Mouse (Mus musculus) forebrain, embryonic 15.5 days (tissue): ENCODE data around the gene Rita1. TPM values are rescaled to one million over a fixed set of nuclear protein-coding genes. Genes with fewer than 3 reads are reported as not detected.

Source experiments
- ATAC-seq: fragments of 200-750 bp; cut with Nextera tagmentation; replicated peaks from 2 replicates; pipeline ENCODE4 v1.8.0; 2017; ENCODE audit warnings: mild to moderate bottlenecking, moderate TSS enrichment, moderate library complexity
- H3K27ac ChIP-seq: fragments of 300-500 bp; sonication (generic); replicated peaks from 2 replicates; pipeline ENCODE4 v1.5.1; 2015; ENCODE audit warnings: mild to moderate bottlenecking, inconsistent platforms
- H3K27me3 ChIP-seq: fragments of 300-500 bp; sonication (generic); 2 replicates; pipeline ENCODE4 v1.6.1; 2015; ENCODE audit warnings: inconsistent platforms
- H3K36me3 ChIP-seq: fragments of 300-500 bp; sonication (generic); 2 replicates; pipeline ENCODE4 v1.6.1; 2015; ENCODE audit warnings: mild to moderate bottlenecking, inconsistent platforms
- H3K4me1 ChIP-seq: fragments of 300-500 bp; sonication (generic); 2 replicates; pipeline ENCODE4 v1.6.1; 2015; ENCODE audit warnings: inconsistent platforms
- H3K4me2 ChIP-seq: fragments of 300-500 bp; sonication (generic); replicated peaks from 2 replicates; pipeline ENCODE4 v1.6.1; 2015; ENCODE audit warnings: mild to moderate bottlenecking, inconsistent platforms
- H3K4me3 ChIP-seq: fragments of 300-500 bp; sonication (generic); 2 replicates; pipeline ENCODE4 v1.5.1; 2015; ENCODE audit warnings: mild to moderate bottlenecking, inconsistent platforms
- H3K9ac ChIP-seq: fragments of 300-500 bp; sonication (generic); replicated peaks from 2 replicates; pipeline ENCODE4 v1.6.1; 2015; ENCODE audit warnings: mild to moderate bottlenecking, inconsistent platforms
- H3K9me3 ChIP-seq: fragments of 300-500 bp; sonication (generic); 2 replicates; pipeline ENCODE4 v1.6.1; 2016; ENCODE audit warnings: inconsistent platforms
- WGBS: fragments of 180-500 bp; shearing (Covaris S2); methylation state at CpG from one replicate; pipeline ENCODE4 v1.1.7; 2015; ENCODE audit warnings: mixed read lengths; 5-methylcytosine and 5-hydroxymethylcytosine counted together
- polyA plus RNA-seq: library from polyadenylated mRNA; unstranded; fragments of >200 nt; fragmentation: Nextera tagmentation; extraction: Ambion mirVana; gene quantifications from 2 replicates; pipeline ENCODE4 v1.2.1, GENCODE M21; 2015

The Rita1 gene
- 22.4 and 23.0 TPM in 2 replicates for polyA plus RNA-seq

- peak; percentile 87 for ATAC-seq
- under 1% methylated on average over 22 of the region's 22 CpGs for WGBS
- Histone ChIP-seq H3K9ac (peak within 1 kb of the TSS; percentile 71), H3K4me1 (peaks cover 33% of the 10 kb centered on the region), H3K4me3 (peak within 1 kb of the TSS; percentile 62), H3K36me3 (peaks cover 2% of the 10 kb centered on the region; the same call in 1 of the 2 replicates), H3K4me2 (peak within 1 kb of the TSS; percentile 71), H3K27ac (peak within 1 kb of the TSS; percentile 91), H3K9me3 (no peaks in the 10 kb centered on the region), H3K27me3 (no peaks in the 10 kb centered on the region)
Measured at GRCm38 (mm10) chr5:120612442-120612821, at the start of gene Rita1, which contains the start of gene Ddx54. Rita1 (minus strand) TSS chr5:120612589. Ddx54 (plus strand) TSS chr5:120612739.

GRCm38 (mm10) chr5:120660816-120661215 is 48.4 kb upstream of the Rita1 start:
- Histone ChIP-seq H3K9ac (no peak overlapping the region), H3K4me1 (peaks cover 12% of the 10 kb centered on the region; the same call in 1 of the 2 replicates)

GRCm38 (mm10) chr5:120656281-120656751 is 43.9 kb upstream of the Rita1 start:
- Histone ChIP-seq H3K27me3 (no peaks in the 10 kb centered on the region), H3K27ac (peak overlapping the region; percentile 77), H3K9ac (no peak overlapping the region), H3K36me3 (no peaks in the 10 kb centered on the region), H3K4me1 (peaks cover 30% of the 10 kb centered on the region), H3K4me3 (no peak overlapping the region), H3K4me2 (no peak overlapping the region), H3K9me3 (no peaks in the 10 kb centered on the region)
- WGBS = 65% methylated on average over 12 of the region's 12 CpGs
- no peak for ATAC-seq

More at GRCm38 (mm10) chr5:120660816-120661215, 48.4 kb upstream of the Rita1 start:
- Histone ChIP-seq H3K36me3 (no peaks in the 10 kb centered on the region), H3K9me3 (no peaks in the 10 kb centered on the region), H3K4me3 (no peak overlapping the region), H3K4me2 (no peak overlapping the region), H3K27ac (peak overlapping the region; percentile 72), H3K27me3 (no peaks in the 10 kb centered on the region)
- peak; percentile 60; the same call in 1 of the 2 replicates for ATAC-seq
- 31% methylated on average over 5 of the region's 5 CpGs for WGBS

- Histone ChIP-seq H3K4me2 (no peak overlapping the region), H3K36me3 (no peaks in the 10 kb centered on the region), H3K4me3 (no peak overlapping the region), H3K4me1 (peaks cover 32% of the 10 kb centered on the region), H3K27me3 (peaks cover 19% of the 10 kb centered on the region), H3K9ac (no peak overlapping the region), H3K27ac (peak overlapping the region; percentile 52), H3K9me3 (no peaks in the 10 kb centered on the region)
- no peak for ATAC-seq
- WGBS = 90% methylated on average over 2 of the region's 2 CpGs
Measured at GRCm38 (mm10) chr5:120653873-120654272, 41.5 kb upstream of the Rita1 start.

- WGBS = 74% methylated on average over 27 of the region's 28 CpGs
- no peak for ATAC-seq
- peak overlapping the region; percentile 52 for H3K27ac ChIP-seq
Measured at GRCm38 (mm10) chr5:120652915-120653701, 40.7 kb upstream of the Rita1 start.

GRCm38 (mm10) chr5:120651230-120651629 is 38.8 kb upstream of the Rita1 start:
- no peak for ATAC-seq
- no peaks in the 10 kb centered on the region for H3K9me3 ChIP-seq
- 84% methylated on average over 5 of the region's 5 CpGs for WGBS
- no peak overlapping the region for H3K4me3 ChIP-seq
- peaks cover 29% of the 10 kb centered on the region for H3K27me3 ChIP-seq
- H3K36me3 ChIP-seq = no peaks in the 10 kb centered on the region
- no peak overlapping the region for H3K9ac ChIP-seq
- H3K4me1 ChIP-seq = peaks cover 36% of the 10 kb centered on the region
- no peak overlapping the region for H3K4me2 ChIP-seq
- H3K27ac ChIP-seq = no peak overlapping the region

More at GRCm38 (mm10) chr5:120652915-120653701, 40.7 kb upstream of the Rita1 start:
- Histone ChIP-seq H3K4me2 (no peak overlapping the region), H3K9me3 (no peaks in the 10 kb centered on the region), H3K4me1 (peaks cover 38% of the 10 kb centered on the region), H3K9ac (no peak overlapping the region), H3K4me3 (no peak overlapping the region), H3K27me3 (peaks cover 25% of the 10 kb centered on the region), H3K36me3 (no peaks in the 10 kb centered on the region)

- Histone ChIP-seq H3K36me3 (no peaks in the 10 kb centered on the region), H3K27me3 (peaks cover 29% of the 10 kb centered on the region), H3K9me3 (no peaks in the 10 kb centered on the region), H3K9ac (no peak overlapping the region), H3K4me1 (peaks cover 32% of the 10 kb centered on the region), H3K4me3 (no peak overlapping the region), H3K4me2 (no peak overlapping the region), H3K27ac (no peak overlapping the region)
- no peak for ATAC-seq
- WGBS = 20% methylated on average over 13 of the region's 13 CpGs
Measured at GRCm38 (mm10) chr5:120649938-120650337, 37.5 kb upstream of the Rita1 start.

- peak; percentile 42; the same call in 1 of the 2 replicates for ATAC-seq
- Histone ChIP-seq H3K9ac (0 out of 2 replicates have a peak overlapping the region, but pooled peaks have one; percentile 24), H3K4me1 (peaks cover 28% of the 10 kb centered on the region), H3K36me3 (no peaks in the 10 kb centered on the region), H3K4me3 (peak overlapping the region; percentile 25), H3K27ac (no peak overlapping the region), H3K27me3 (peaks cover 29% of the 10 kb centered on the region), H3K4me2 (peak overlapping the region; percentile 41), H3K9me3 (no peaks in the 10 kb centered on the region)
- 3% methylated on average over 21 of the region's 21 CpGs for WGBS
Measured at GRCm38 (mm10) chr5:120649374-120649933, 37.1 kb upstream of the Rita1 start.

- Histone ChIP-seq H3K9me3 (no peaks in the 10 kb centered on the region), H3K4me1 (peaks cover 25% of the 10 kb centered on the region), H3K27ac (no peak within 1 kb of the TSS), H3K36me3 (no peaks in the 10 kb centered on the region), H3K27me3 (peaks cover 29% of the 10 kb centered on the region), H3K4me2 (peak within 1 kb of the TSS; percentile 41), H3K4me3 (peak within 1 kb of the TSS; percentile 25), H3K9ac (peak within 1 kb of the TSS; percentile 25; the same call in 1 of the 2 replicates)
- peak; percentile 56 for ATAC-seq
- 2% methylated on average over 40 of the region's 53 CpGs for WGBS
Measured at GRCm38 (mm10) chr5:120648569-120649373, 36.4 kb upstream of the Rita1 start, which contains the start of gene Rasal1. Rasal1 (plus strand) TSS chr5:120648812.

- Histone ChIP-seq H3K4me1 (peaks cover 20% of the 10 kb centered on the region), H3K36me3 (no peaks in the 10 kb centered on the region), H3K9ac (peak overlapping the region; percentile 25; the same call in 1 of the 2 replicates), H3K4me2 (peak overlapping the region; percentile 41), H3K9me3 (no peaks in the 10 kb centered on the region), H3K27me3 (peaks cover 29% of the 10 kb centered on the region), H3K27ac (no peak overlapping the region), H3K4me3 (no peak overlapping the region)
- ATAC-seq = no peak
- 33% methylated on average over 12 of the region's 12 CpGs for WGBS
Measured at GRCm38 (mm10) chr5:120647814-120648491, 35.6 kb upstream of the Rita1 start.

- Histone ChIP-seq H3K9me3 (no peaks in the 10 kb centered on the region), H3K4me2 (no peak overlapping the region), H3K4me1 (peaks cover 20% of the 10 kb centered on the region), H3K27me3 (peaks cover 29% of the 10 kb centered on the region), H3K4me3 (no peak overlapping the region), H3K27ac (no peak overlapping the region), H3K9ac (no peak overlapping the region), H3K36me3 (no peaks in the 10 kb centered on the region)
- ATAC-seq = no peak
- 66% methylated on average over 4 of the region's 4 CpGs for WGBS
Measured at GRCm38 (mm10) chr5:120647361-120647760, 35.0 kb upstream of the Rita1 start.
